Mouse (Mus musculus) layer of hippocampus, postnatal 14 days (tissue): Measurements from ENCODE around the gene Sirt6. TPM values are rescaled to one million over a fixed set of nuclear protein-coding genes. Genes with fewer than 3 reads are reported as not detected.

ENCODE experiments used
- DNase-seq, 2 experiments: peaks; one replicate each; pipeline ENCODE4 v3.0.0; 2021 to 2022; ENCODE audit warnings: low spot score in 2 of 2, mixed read lengths in 1 of 2
- total RNA-seq, 2 experiments: library from RNA; stranded (reverse); gene quantifications; 2 replicates each; pipeline ENCODE4 v1.2.3; 2021

Sirt6 gene
- total RNA-seq, 2 experiments from 2014 or later, result 27.8 to 30.3 TPM

DNA sequence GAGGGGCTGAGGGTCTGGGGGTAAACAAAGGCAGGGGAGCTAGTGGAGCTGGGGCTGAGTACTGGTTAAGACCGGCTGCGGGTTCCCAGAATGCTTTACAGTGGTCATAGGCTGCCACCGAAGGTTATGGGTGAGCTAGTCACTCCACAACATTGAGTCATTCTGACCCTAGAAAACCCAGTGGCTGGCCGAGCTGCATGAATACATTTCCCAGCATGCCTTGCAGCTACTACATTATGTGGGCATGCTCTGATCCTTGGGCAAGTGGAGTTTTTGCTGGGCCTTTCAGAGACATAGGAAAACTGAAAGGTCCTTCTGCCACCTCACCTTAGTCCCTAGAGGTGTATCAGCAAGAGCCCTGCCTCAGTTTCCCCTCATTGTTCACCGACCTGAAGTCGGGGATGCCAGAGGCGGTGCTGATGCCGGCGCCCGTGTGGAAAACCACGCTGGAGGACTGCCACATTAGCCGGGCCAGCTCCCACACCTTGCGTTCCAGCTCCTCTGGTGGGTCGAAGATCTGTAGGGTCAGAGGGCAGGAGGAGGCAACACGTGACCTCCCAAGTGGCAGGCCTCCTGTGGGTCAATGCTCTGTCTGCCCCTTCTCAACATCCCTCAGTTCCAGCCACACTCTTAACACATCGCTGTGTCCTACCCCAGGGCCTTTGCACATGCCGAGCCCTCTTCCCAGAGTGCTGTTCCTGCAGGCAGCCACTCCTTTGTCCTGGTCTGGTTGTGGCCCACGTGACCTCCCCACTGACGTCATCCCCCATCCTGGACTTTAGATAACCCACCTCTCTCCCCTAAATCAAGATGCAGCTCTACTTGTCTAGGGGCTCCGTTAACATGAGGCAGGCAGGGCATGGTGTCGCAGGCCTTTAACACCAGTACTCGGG, 1.2 kb downstream of the Sirt6 start:
- DNase-seq, result no peak

- no peak for DNase-seq
Observed at GRCm38 (mm10) chr10:81623441-81623840, 4.2 kb downstream of the Sirt6 start.

DNA sequence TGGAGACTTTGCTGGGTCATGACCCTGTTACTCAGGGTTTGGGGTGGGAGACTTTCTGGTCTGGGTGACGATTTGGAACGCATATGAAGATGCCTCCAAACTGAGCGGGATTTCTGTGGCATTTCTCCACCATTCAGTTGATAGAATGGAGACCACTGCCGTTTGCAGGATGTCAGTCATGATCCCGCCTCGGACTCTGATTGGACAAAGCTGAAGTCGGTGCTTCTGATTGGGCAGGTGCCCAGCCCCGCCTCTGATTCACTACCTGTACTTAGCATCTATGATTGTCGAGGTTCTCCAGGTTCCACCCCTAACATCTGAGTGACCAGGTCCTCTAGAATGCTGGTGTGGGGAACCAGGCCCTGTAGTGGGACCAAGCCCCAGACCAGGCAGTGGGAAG, 6.8 kb downstream of the Sirt6 start:
- DNase-seq, result no peak

DNA sequence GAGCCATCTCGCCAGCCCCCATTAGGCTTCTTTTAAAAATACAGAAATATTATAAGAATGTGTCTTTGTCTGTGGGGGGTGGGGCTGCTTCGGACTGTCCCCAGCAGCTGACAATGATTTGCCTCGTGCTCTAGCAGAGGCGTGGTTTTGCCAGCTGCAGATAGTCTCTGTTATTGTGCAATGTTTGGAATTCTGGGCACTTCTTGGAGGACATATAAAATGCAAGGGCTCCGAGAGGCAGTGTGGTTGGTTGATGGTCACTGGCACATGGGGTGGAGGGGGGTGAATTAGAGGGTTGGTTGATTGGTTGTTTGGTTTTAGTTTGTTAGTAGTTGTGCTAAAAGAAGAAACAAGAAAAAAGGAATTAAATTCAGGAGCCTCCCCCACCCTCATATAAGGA, 7.6 kb downstream of the Sirt6 start:
- no peak for DNase-seq

DNA sequence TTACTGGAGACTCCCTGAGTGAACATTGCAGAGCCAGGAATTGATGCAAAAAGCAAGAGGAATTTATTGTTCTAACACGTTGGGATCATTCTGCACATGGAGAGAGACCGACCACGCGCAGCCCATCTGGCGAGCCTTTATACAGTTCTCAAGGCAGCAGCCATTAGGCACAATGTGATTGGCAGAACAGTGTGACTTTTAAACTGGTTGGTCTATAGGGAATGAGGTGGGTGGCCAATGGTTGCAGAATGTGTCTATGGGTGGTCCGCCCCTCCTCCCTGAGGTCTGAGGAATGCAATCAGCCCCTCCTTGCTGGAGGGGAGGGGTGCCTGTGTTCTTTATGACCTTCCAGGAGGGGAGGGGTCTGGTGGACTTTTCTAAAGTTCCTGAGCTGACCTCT, 12.1 kb downstream of the Sirt6 start:
- DNase-seq, result peak in 1 of 2 experiments; percentile 76

DNA sequence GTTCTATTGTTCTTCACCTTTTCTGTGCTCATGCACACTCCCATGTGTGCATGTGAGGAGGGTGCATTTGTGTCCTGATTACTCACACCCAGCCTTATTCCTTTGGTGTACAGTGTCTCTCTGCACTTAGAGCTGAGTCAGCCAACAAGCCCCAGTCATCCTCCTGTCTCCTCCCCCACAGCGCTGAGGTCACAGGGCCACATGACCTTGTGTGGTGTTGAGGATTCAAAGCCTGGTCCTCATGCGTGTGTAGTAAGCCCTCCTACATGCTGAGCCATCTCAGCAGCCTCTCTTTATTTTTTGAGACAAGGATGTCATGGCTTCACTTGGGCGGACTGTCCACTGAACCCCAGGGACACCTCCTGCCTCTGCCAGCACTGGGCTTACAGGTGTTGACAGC, 14.8 kb downstream of the Sirt6 start:
- DNase-seq, result no peak

DNA sequence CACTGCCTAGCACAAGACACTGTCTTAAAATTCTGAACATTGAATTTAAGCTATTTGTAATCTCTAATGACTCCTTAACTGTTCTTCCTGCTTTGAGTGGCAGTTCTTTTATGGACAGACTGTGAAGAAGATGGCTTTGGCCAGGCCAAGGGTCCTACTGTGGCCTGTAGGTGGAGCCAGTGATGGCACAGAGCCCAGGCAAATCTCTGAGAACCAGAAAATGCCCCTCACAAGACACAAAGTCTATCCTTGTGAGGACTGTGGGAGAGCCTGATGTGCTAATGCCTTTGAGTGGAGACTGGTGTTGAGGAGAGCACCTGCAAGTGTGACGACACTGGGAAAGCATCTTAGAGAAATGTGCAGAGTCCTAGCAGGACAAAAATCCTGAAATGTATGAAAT, 19.3 kb downstream of the Sirt6 start:
- no peak for DNase-seq

GRCm38 (mm10) chr10:81605974-81606751, 21.4 kb downstream of the Sirt6 start, which contains the start of gene BC025920:
BC025920 (plus strand) TSS chr10:81606270.
- DNase-seq, result peak; percentile 90 to 98

GRCm38 (mm10) chr10:81605666-81605973, 22.0 kb downstream of the Sirt6 start:
- DNase-seq, result no peak

DNA sequence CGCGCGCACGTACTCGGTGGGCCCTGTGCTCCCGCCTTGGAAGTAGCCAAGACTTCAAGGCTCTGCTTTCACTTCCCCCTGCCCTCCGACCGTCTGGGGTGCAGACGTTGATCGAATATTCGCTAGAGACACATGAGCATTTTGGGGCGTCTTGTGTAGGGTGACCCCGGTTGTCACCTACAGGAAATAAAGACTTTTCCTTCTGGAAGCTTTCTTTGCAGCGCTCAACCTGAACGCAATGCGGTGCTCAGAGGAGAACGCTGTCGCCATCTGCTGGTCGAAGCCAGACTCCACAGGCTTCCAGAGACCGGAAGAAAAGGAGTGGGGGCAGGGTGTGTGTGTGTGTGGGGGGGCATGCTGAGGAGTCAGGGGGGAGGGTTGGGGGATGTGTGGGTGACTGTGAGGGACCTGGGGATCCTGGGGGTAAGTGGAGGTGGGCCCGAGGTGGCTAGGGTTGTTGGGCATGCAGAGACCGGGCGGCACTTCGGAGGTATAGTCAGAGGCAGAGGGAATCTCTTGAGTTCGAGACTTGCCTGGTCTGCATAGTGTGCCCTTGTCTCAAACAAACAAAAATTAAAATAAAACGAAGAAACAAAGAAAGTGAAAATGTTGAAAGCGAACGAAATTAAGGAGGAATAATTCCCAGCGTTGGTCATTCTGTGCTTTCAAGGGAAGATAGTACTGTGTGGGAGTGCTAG, 22.5 kb downstream of the Sirt6 start:
- DNase-seq, result peak; percentile 86 to 91

DNA sequence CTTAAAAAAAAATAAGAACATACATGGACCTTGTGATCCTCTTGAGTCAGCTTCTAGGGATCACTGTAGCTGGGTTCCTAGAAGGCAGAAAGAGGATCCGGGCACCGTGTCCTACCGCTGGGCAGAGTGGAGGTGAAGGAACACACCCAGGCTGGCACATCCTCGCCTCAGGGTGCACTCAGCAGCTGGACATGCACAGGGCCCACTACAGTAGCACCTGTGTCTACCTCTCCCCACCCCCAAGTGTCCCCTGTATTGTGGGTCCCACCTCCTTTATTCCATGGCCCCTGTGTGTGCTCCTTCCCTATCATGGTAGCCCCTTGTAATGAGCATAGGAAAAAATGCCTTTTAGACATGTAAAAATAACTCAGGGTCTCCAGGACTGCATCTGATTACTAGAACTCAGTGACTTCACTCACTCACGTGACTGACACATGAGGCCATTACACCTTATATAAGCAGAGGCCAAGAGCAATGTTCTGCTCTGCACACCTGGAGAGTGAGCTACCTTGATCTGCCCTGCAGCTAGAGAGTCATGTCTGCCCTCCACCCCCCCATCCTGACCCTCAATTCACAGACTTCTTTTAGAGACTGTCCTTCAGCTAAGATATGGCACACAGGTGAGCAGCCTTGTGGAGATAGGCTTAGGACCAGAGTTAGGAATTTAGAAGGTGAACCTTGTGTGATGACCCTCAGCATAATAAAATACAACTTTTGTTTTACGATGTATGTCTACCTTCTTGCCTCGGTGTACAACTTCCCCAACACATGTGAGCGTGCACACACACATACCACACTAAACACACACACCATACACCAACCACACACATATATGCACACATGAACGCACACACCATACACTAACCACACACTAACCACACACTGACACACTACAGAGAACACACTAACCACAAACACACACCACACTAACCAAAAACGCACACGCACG, 23.3 kb downstream of the Sirt6 start:
- DNase-seq, result no peak

GRCm38 (mm10) chr10:81602741-81603151, 24.9 kb downstream of the Sirt6 start:
- no peak for DNase-seq

DNA sequence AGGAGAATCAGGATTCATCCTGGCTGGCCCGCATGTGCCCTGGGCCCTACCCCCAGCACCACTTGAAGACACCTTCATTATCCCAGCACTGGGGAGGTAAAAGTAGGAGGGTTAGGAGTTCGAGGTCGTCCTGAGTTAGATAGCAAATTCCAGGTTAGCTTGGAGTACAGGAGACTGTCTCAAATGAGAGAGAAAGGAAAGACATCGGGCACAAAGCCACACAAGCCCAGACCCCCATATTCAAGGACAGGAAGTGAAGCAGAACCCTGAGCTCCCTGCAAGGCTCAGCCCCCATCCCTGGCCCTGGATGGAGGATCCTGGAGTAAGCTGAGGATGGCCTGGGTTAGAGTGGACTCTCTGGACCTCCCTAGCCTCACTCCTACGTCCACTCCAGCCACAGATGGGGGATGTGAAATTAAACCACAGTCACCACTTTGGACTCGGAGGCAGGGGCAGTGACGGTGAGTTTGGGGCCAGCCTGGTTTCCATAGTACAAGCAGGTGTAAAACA, 26.1 kb downstream of the Sirt6 start:
- DNase-seq, result no peak

GRCm38 (mm10) chr10:81600738-81601203, 26.8 kb downstream of the Sirt6 start, which contains the start of gene Tle6:
Tle6 (minus strand) TSS chr10:81601073.
- peak; percentile 88 to 95 for DNase-seq

GRCm38 (mm10) chr10:81600096-81600495, 27.5 kb downstream of the Sirt6 start:
- DNase-seq, result no peak

DNA sequence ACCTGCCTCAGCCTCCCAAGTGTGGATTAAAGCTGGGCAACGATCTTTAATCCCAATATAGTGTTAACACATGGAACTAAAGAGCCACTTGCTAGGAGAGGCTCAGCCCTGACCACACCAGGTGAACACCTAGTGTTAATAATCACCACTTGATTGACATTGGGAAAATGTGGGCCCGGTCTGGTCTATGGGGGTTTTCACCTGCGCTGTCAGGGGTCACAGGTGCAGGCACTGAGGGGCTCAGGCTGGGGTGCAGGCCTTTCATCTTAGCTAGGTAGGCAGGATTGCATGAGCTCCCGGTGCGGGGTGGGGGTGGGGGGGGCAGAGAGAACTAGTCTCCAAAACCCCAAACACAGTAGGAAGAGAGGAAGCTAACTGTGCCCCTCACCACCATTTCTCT, 28.0 kb downstream of the Sirt6 start:
- no peak for DNase-seq

- no peak for DNase-seq
Observed at GRCm38 (mm10) chr10:81598871-81599270, 28.7 kb downstream of the Sirt6 start.

- DNase-seq, result no peak
Observed at GRCm38 (mm10) chr10:81598342-81598741, 29.3 kb downstream of the Sirt6 start.

DNA sequence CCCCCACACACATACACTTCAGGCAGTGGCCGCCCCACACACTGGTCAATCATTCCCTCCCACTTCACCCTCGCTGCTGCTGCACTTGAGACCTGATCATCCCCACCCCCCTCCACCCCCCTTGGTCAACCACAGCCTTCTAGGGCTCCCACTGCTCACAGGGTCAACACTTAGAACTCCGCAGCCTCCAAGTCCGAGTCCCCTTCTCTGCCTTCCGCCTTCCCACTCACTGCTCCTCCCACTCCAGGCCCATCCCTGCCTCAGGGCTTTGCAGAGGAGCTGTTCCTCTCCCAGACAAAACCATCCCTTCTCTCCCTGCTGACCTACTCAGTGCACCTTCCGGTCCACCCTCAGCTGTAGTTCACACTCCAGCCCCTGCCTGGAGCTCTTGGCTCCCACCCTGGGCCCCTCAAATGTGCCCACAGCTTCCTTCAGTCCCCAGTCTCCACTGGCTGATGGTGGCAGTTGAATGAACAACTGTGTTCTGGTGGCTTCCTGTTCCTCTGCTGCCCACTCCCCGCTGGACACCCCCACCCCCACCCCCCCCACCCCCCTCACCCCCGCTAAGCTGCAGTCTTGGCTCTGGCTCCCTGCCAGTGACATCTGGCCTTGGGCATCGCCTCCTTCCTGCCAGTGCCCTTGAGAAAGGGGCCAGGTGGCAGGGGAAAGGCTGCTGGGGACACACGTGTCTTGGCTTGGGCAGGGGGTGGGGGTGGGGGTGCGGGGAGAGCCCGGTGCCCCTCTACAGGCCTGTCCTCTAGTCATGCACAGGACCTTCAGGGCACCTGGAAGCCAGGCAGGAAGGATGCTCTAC, 30.3 kb downstream of the Sirt6 start:
- DNase-seq, result no peak
